Mouse (Mus musculus) adrenal gland, adult 18-20 months (tissue): ENCODE data around the gene Ceacam16. TPM values are rescaled to one million over a fixed set of nuclear protein-coding genes. Genes with fewer than 3 reads are reported as not detected.

ENCODE experiments used
- DNase-seq, 2 experiments: peaks; one replicate each; pipeline ENCODE4 v3.0.0; 2021 to 2022; ENCODE audit warnings: low spot score in 2 of 2
- total RNA-seq, 2 experiments: library from RNA; stranded (reverse); gene quantifications; 1 replicate in 1 of 2; 2 replicates in 1 of 2; pipeline ENCODE4 v1.2.3; 2021

Gene Ceacam16
- total RNA-seq, 2 experiments from 2014 or later = not detected

- no peak for DNase-seq
Observed at GRCm38 (mm10) chr7:19818440-19818839, 42.7 kb downstream of the Ceacam16 start.

DNA sequence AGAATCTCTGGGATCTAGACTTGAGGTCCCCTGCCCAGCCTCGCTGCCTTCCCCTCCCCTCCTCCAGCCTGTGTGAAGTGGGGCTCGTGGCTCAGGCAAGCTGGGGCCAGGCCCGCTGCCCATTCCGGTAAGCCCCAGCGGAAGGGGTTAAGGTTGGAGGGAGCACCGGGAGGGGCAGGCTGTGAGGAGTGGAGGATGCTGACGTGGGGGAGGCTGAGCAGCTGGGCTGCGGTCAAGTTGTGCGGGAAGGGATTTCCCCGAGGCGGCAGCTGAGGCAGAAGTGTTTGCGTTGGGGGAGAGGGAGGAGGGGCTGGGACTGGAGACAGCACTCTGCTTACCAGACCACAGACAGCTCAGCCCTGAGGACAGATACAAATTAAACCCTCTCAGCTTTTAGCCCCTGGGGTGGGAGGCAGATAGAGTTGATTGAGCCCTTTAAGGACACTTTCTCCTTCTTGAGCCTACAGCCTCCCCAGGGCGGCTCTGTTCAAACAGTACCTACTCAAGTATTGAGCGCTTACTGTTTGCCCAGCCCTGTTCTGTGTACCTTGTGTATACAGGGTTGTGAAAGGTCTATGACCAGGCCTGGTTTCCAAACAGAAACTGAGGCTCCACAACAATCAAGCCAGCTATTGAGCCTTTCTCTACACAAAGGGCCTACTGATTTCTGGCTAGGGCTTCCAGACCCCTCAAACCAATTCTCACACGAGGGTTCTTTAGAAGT is 43.6 kb downstream of the Ceacam16 start:
- DNase-seq = no peak

GRCm38 (mm10) chr7:19816224-19816771 is 44.8 kb downstream of the Ceacam16 start:
- DNase-seq = peak; percentile 78 to 84

DNA sequence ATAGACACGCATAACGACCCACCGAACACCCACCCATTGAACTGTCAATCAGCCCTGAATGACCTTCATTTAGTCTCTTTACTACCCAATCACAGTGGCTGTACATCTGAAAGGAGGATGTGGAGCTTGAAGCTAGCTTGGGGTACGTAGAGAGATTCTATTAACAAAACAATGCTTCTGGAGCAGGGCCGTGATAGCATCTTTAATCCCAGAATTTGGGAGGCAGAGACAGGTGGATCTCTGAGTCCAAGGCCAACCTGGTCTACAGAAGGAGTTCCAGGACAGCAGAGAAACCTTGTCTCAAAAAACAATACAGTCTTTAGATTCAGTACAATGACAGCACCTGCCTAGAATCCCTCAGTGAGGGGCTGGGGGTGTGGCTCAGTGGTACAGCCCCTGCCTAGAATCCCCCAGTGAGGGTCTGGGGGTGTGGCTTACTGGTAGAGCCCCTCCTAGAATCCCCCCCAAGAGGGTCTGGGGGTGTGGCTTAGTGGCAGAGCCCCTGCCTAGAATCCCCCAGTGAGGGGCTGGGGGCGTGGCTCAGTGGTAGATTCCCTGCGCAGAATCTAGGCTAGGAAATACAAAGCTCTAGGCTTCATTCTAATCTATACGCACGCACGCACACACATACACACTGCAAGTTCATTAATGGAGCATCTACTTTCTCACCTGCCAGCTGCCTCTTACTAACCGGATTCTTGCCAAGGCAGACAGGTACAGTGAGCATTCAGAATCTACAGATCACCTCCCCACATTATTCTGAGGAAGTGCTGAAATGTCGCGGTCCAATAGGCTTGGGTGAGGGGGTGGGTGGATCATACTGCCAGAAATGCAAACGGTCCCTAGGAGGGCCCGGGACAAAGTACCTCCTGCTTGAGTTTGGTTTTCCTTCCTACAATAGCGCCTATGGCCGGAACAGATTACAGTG is 45.5 kb downstream of the Ceacam16 start:
- DNase-seq = no peak

GRCm38 (mm10) chr7:19813579-19814122 is 47.4 kb downstream of the Ceacam16 start:
- no peak for DNase-seq

DNA sequence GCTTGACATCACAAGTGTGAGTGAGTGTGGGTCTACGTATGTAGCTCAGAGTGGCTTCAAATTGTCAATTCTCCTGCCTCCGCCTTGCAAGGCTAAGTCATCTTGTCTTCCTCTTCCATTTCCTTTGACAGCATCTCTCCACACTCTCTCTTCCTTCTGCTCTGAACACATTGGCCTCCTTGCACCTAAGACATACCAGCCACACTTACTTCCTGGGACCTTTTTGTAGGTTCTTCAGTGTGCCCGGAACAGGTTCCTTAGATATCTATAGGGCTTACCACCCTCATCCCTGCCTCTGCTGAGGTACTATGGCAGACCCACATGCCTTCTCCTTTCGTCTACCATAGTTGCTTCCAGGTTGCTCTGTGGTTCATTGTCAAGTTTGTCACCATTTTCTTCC is 47.9 kb downstream of the Ceacam16 start:
- no peak for DNase-seq

DNA sequence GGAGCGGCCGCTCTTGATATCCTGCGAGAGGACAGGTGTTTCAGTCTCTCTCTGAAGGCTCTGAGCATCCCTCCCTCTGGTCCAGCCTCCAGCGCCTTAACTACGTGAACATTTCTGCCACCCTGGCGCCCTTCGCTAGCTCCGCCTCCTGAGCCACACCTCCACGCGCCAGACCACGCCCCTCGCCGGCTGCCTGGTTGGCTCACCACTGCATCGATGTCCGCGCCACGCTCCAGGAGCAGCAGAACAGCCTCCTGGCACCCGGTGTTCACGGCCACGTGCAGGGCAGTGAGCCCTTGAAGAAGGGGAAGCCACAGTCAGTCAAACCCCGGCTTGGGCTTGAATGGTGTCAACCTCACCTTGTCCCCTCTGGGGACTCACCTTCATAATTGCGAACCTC is 50.0 kb downstream of the Ceacam16 start:
- no peak for DNase-seq

DNA sequence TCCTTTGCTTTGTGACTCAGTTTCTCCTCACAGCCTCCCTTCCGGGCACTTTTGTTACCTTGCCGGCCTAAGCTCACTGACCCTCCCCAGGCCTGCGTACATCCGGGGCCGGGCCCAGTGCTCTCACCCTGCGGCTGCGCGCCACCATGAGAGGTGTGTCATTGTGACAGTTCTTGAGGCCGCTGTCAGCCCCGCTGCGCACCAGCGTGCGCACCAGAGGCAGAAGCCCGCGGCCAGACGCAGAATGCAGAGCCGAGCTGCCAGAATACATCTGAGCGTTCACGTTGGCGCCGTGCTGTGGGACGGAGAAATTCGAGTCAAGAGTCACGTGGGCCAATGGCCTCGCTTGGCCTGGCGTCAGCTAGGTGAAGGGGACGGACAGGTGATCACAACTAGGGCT is 51.7 kb downstream of the Ceacam16 start:
- peak in 1 of 2 experiments; percentile 51 for DNase-seq

GRCm38 (mm10) chr7:19806356-19806969 is 54.6 kb downstream of the Ceacam16 start:
- DNase-seq = no peak

DNA sequence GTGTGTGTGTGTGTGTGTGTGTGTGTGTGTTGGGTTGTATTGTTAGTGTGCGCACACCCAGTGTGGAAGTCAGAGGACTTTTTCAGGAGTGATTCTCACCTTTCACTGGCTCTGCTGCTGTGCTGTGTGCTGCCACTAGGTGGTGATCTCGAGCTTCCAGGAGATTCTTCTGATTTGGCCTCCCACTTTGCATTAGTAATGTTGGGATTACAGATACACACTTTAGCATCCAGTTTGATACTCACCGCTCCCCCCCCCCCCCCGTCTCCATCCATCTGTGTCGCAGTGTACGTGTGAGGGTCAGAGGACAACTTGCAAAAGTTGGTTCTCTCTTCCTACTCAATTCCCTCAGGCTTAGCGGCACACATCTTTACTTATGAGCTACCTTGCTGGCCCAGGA is 58.1 kb downstream of the Ceacam16 start:
- peak; percentile 84 for DNase-seq

Other genes starting within 250 kb of the Ceacam16 start
- gene Relb, start 231.9 kb downstream of the Ceacam16 start, total RNA-seq = 10 to 100 TPM; 31.9 TPM
- gene Clptm1, start 196.3 kb downstream of the Ceacam16 start, total RNA-seq = 100 to 1,000 TPM; 136 to 157 TPM
- 1 to 10 TPM; 1.1 to 2.1 TPM for gene Apoc2, start 183.4 kb downstream of the Ceacam16 start, total RNA-seq
- under 1 TPM in 1 of 2 experiments, not detected in 1; 0.50 TPM for gene Gm44805, start 179.9 kb downstream of the Ceacam16 start, total RNA-seq
- gene Apoc4, start 179.8 kb downstream of the Ceacam16 start, total RNA-seq = 100 to 1,000 TPM in 1 of 2 experiments, 10 to 100 TPM in 1; 31.6 to 112 TPM
- gene Apoc1, start 168.6 kb downstream of the Ceacam16 start, total RNA-seq = 100 to 1,000 TPM; 156 to 789 TPM
- gene Apoe, start 162.1 kb downstream of the Ceacam16 start, total RNA-seq = 1,000 to 10,000 TPM; 1,225 to 1,306 TPM
- gene Tomm40, start 145.9 kb downstream of the Ceacam16 start, total RNA-seq = 100 to 1,000 TPM; 123 to 126 TPM
- 100 to 1,000 TPM in 1 of 2 experiments, 10 to 100 TPM in 1; 76.9 to 105 TPM for gene Nectin2, start 110.8 kb downstream of the Ceacam16 start, total RNA-seq
- 10 to 100 TPM; 43.2 to 53.2 TPM for gene Bcam, start 90.3 kb downstream of the Ceacam16 start, total RNA-seq
- gene Cblc, start 64.5 kb downstream of the Ceacam16 start, total RNA-seq = under 1 TPM in 1 of 2 experiments, not detected in 1; 0.64 TPM
- gene Bcl3, start 38.5 kb downstream of the Ceacam16 start, total RNA-seq = 10 to 100 TPM; 21.9 to 34.8 TPM
- gene Gm19345, start 9.3 kb downstream of the Ceacam16 start, total RNA-seq = not detected
- not detected for gene Ceacam19, start 26.7 kb upstream of the Ceacam16 start, total RNA-seq
- 10 to 100 TPM; 20.8 to 32.4 TPM for gene Pvr, start 59.9 kb upstream of the Ceacam16 start, total RNA-seq
- not detected for gene Igsf23, start 89.5 kb upstream of the Ceacam16 start, total RNA-seq
- gene Ceacam20, start 104.1 kb upstream of the Ceacam16 start, total RNA-seq = not detected
- not detected for gene Nlrp9b, start 130.2 kb upstream of the Ceacam16 start, total RNA-seq
- gene Vmn1r91, start 238.4 kb upstream of the Ceacam16 start, total RNA-seq = not detected